Mouse (Mus musculus) testis, adult 2 months (tissue): ENCODE data around the gene Tfe3. TPM values are rescaled to one million over a fixed set of nuclear protein-coding genes. Genes with fewer than 3 reads are reported as not detected.

Experiments used
- H3K27ac ChIP-seq: fragments of 200-500 bp; 2 replicates; pipeline ENCODE4 v1.5.1; 2012; ENCODE audit warnings: low read depth, low read length; ENCODE audit not compliant: control insufficient read depth, insufficient read depth
- H3K27me3 ChIP-seq: fragments of 200-500 bp; 2 replicates; pipeline ENCODE4 v1.6.1; 2012; ENCODE audit warnings: mild to moderate bottlenecking, low read length, moderate library complexity; ENCODE audit not compliant: control insufficient read depth, insufficient read depth
- H3K36me3 ChIP-seq: fragments of 200-500 bp; 2 replicates; pipeline ENCODE4 v1.6.1; 2012; ENCODE audit warnings: mild to moderate bottlenecking, low read length; ENCODE audit not compliant: control insufficient read depth, insufficient read depth
- H3K4me1 ChIP-seq: fragments of 200-500 bp; 2 replicates; pipeline ENCODE4 v1.6.1; 2012; ENCODE audit warnings: low read length; ENCODE audit not compliant: control insufficient read depth, insufficient read depth
- H3K4me3 ChIP-seq: fragments of 200-500 bp; 2 replicates; pipeline ENCODE4 v1.5.1; 2012; ENCODE audit warnings: low read depth, mild to moderate bottlenecking, low read length, moderate library complexity, mixed read lengths; ENCODE audit not compliant: control insufficient read depth
- CTCF ChIP-seq: fragments of 200-500 bp; IDR thresholded peaks from 2 replicates; pipeline ENCODE4 v1.5.1; 2012; ENCODE audit warnings: low read depth, mild to moderate bottlenecking, inconsistent platforms, low read length, moderate library complexity; ENCODE audit not compliant: control insufficient read depth, insufficient read depth, insufficient replicate concordance
- POLR2A ChIP-seq: fragments of 200-500 bp; IDR thresholded peaks from 2 replicates; pipeline ENCODE4 v1.6.1; 2012; ENCODE audit warnings: low read depth, mild to moderate bottlenecking, inconsistent platforms, low read length, moderate library complexity; ENCODE audit not compliant: control insufficient read depth
- polyA plus RNA-seq: library from polyadenylated mRNA; depleted of rRNA; stranded (reverse); fragments of >200 nt; gene quantifications from 2 replicates; pipeline ENCODE4 v1.2.3, GENCODE M21; 2012

Tfe3 gene
- polyA plus RNA-seq, 1 experiment = 14.2 TPM

DNA sequence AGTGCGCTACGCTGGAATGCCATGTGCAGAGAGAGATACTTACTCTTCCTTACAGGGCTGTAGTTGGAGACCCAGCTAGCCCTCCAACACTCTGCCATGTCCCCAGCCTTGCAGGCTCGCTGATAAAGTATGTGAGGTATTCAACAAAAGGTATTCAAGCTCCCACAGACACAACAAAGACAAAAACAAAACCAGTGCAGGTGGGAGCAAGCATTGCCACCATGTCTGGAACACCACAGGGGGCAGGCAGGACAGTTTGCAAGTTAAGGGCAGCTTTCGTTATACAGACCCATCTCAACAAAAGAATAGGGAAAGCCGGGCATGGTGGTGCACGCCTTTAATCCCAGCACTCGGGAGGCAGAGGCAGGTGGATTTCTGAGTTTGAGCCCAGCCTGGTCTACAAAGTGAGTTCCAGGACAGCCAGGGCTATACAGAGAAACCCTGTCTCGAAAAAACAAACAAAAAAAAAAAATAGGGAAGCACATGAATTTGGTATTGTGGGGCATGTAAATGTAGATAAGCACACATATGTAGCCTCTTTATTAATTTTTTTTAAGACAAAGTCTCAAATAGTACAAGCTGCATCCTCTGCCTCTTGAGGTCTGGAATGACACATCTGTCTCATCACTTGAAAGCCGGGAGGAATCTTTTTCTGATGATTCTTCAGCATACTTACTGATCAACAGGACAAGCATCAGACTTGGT, 13.3 kb downstream of the Tfe3 start:
- no peaks in the 10 kb centered on the region for H3K4me1 ChIP-seq
- H3K27ac ChIP-seq = no peak overlapping the region
- H3K27me3 ChIP-seq = no peaks in the 10 kb centered on the region
- H3K4me3 ChIP-seq = no peak overlapping the region
- H3K36me3 ChIP-seq = no peaks in the 10 kb centered on the region
- TF ChIP-seq CTCF = no peak

DNA sequence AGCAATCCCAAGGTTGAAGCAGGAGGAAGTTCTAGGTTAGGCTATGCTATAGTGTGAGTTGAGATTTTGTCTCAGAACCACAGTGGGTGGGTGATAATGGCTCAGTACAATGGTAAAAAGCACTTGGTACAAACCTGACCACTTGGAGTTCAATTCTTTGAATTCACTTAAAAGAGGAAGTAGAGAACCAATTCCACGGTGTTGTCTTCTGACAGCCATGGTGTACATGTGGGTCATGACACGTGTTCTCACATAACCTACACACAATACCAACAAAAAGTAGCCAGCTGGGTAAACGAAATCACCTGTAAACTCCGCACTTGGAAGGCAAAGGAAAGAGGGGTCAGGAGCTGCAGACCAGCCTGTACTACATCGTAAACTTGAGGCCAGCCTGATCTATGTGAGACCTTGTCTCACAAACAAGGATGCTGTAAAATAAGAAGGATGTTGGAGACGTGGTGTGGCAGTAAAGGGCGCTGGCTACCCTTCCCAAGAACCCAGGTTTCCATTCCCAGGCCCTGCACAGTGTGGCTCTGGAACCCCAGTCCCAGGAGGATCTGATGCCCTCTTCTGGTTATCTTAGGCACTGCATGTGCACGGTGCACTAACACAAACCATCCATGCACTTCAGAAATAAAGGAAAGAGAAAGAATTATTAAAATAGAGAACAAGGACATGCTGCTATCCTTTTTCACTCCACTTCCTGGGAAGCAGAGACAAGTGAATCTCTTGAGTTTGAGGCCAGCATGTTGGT, 14.1 kb downstream of the Tfe3 start:
- H3K27me3 ChIP-seq = no peaks in the 10 kb centered on the region
- H3K4me3 ChIP-seq = no peak overlapping the region
- H3K36me3 ChIP-seq = no peaks in the 10 kb centered on the region
- peak; percentile 30; the same call in 1 of the 2 replicates for TF ChIP-seq CTCF
- no peak for TF ChIP-seq POLR2A
- H3K27ac ChIP-seq = no peak overlapping the region
- no peaks in the 10 kb centered on the region for H3K4me1 ChIP-seq

DNA sequence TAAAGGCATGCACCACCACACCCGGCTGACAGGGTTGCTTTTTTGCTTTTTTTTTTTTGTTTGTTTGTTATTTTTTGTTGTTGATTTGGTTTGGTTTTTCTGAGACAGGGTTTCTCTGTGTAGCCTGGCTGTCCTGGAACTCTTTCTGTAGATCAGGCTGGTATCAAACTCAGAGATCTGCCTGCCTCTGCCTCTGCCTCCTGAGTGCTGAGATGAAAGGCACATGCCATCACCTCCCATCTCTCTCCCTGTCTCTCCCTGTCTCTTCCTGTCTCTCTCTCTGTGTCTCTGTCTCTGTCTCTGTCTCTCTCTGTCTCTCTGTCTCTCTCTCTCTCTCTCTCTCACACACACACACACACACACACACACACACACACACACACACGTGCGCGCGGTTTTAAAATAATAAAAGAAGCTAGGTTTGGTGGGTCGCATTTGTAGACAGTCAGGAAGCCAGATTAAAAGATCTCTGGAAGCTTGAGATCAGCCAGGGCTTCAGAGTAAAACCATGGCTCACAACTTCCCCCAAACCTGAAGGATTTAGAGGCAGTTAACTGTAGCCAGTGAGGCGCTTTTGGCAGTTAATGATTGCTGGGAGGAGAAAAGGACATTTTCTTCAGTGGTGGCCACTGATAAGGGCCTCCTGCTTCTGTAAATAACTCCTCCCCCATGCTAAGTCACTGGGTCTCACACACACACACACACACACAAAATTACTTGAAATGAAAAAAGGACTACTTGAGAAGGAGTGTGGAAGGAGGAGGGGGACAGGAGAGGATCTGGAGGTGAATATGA, 16.3 kb downstream of the Tfe3 start:
- H3K27me3 ChIP-seq = no peaks in the 10 kb centered on the region
- no peaks in the 10 kb centered on the region for H3K4me1 ChIP-seq
- TF ChIP-seq CTCF (no peak), POLR2A (no peak)
- H3K4me3 ChIP-seq = no peak overlapping the region
- no peaks in the 10 kb centered on the region for H3K36me3 ChIP-seq
- no peak overlapping the region; the same call in 1 of the 2 replicates for H3K27ac ChIP-seq

GRCm38 (mm10) chrX:7779294-7779693, 16.9 kb downstream of the Tfe3 start:
- no peaks in the 10 kb centered on the region for H3K36me3 ChIP-seq
- no peaks in the 10 kb centered on the region for H3K4me1 ChIP-seq
- no peak overlapping the region for H3K4me3 ChIP-seq
- 0 out of 2 replicates have a peak overlapping the region, but pooled peaks have one; percentile 13 for H3K27ac ChIP-seq
- no peaks in the 10 kb centered on the region for H3K27me3 ChIP-seq
- TF ChIP-seq POLR2A (no peak), CTCF (no peak)

DNA sequence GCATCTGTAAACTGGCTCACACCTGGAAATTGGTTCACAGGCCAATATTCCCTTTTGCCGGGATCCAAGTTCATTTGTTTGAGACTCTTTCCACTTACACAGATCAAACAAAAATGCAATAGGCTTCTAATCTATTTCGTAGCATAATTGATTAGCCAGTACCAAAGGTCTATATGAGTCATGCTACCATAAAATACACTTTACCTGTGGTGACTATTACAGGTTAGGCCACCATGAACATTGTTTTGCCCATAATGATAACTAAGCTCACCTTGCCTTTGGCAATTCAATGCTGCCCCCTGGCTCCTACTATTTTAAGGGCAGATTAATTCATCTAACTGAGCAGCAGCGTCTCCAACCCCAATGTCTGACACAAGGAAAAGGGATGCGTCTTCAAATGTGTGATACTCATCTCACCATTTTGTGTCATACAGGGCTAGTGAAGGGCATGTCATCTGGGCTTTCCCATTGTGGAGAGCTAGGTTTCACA, 20.3 kb downstream of the Tfe3 start:
- Histone ChIP-seq H3K27ac (no peak overlapping the region), H3K4me3 (no peak overlapping the region)
- TF ChIP-seq POLR2A (no peak), CTCF (no peak)

DNA sequence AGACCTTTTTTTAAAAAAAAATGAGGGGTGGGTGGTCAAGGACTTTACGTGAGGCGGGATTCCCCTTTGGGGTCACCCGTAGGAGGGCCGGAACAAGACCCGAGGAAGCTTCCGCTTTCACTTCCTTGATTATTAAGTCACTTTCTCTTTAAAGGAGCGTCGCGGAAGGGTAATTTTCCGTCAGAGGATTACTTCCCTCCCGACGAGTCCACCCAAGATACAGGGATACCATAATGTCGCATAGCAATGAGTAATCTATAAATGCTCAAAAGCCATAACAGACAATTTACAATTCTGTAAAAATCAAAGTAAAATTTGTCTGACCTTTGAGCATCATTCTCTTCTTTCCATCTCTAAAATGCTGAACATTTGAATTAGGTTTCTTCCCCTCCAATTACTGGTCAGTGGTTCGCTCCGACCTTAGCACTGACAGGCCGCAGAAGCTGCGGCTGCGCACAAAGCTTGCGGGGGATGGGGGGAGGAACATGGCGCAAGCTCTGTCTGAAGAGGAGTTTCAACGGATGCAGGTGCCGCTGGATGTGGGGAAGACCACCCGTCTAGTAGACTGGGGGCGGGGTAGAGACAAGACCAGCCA, 27.3 kb downstream of the Tfe3 start, which contains the start of gene Gripap1:
Gripap1 (plus strand) TSS at position 224 of the 595 bp plus-strand sequence.
- H3K4me1 ChIP-seq = no peaks in the 10 kb centered on the region
- TF ChIP-seq POLR2A (peak; percentile 39; the same call in 1 of the 2 replicates), CTCF (no peak)
- H3K27me3 ChIP-seq = no peaks in the 10 kb centered on the region
- H3K36me3 ChIP-seq = no peaks in the 10 kb centered on the region
- H3K4me3 ChIP-seq = peak within 1 kb of the TSS; percentile 86
- peak within 1 kb of the TSS; percentile 66 for H3K27ac ChIP-seq

More for the DNA sequence above, 20.3 kb downstream of the Tfe3 start:
- Histone ChIP-seq H3K4me1 (no peaks in the 10 kb centered on the region), H3K27me3 (no peaks in the 10 kb centered on the region), H3K36me3 (no peaks in the 10 kb centered on the region)

DNA sequence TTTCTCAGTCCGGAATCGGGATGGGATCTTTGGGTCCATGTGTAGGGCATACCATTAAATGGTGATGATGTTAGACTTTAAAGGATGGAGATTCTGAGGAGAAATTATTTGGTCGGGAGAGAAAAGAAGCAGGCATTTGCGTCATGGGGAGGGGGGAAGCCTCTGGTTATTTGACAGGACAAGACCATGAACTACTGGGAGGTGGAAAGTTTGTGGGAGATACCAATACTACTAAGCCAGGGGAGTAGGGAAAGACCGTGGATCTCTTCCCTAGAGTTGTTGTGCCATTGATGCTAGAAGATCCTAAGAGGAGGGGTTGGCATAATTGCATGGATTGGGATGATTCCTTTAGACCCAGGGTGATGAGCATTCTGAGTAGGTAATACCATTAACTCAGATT, 27.9 kb downstream of the Tfe3 start:
- H3K27me3 ChIP-seq = no peaks in the 10 kb centered on the region
- no peaks in the 10 kb centered on the region for H3K36me3 ChIP-seq
- peak overlapping the region; percentile 24; the same call in 1 of the 2 replicates for H3K27ac ChIP-seq
- TF ChIP-seq POLR2A (no peak), CTCF (no peak)
- H3K4me3 ChIP-seq = peak overlapping the region; percentile 86
- no peaks in the 10 kb centered on the region for H3K4me1 ChIP-seq
